Mouse (Mus musculus) stomach, postnatal 0 days (tissue): ENCODE results near the gene Zgpat.

Experiments
- CTCF ChIP-seq: IDR thresholded peaks from 2 replicates; pipeline ENCODE4 v1.5.1; 2016; ENCODE audit warnings: antibody characterized with exemption, low read depth, mild to moderate bottlenecking, moderate library complexity
- EP300 ChIP-seq: optimal IDR thresholded peaks from 2 replicates; pipeline ENCODE3; 2016; ENCODE audit warnings: antibody characterized with exemption

DNA sequence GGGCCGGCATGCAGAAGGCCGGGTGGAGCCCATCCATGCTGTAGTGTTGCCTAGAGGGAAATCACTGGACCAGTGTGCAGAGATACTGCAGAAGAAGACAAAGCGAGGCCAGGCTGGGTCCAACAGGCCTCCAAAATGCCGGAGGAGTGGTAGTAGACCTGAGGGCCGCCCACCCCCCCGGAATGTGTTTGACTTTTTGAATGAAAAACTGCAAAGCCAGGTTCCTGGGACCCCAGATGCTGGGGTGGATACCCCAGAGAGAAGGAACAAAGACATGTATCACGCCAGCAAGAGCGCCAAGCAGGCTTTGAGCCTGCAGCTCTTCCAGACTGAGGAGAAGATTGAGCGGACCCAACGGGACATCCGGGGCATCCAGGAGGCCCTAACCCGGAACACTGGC is 15.1 kb downstream of the Zgpat start, which contains the start of gene Lime1:
- TF ChIP-seq EP300, result no peak
- TF ChIP-seq CTCF, result no peak
